Mouse (Mus musculus) heart, embryonic 11.5 days (tissue): ENCODE data around the gene Cnpy3. TPM values are rescaled to one million over a fixed set of nuclear protein-coding genes. Genes with fewer than 3 reads are reported as not detected.

ENCODE experiments used
- ATAC-seq: fragments of 200-750 bp; cut with Nextera tagmentation; replicated peaks from 2 replicates; pipeline ENCODE4 v1.8.0; 2017; ENCODE audit warnings: moderate library complexity; ENCODE audit not compliant: insufficient number of reproducible peaks, low FRiP score, low TSS enrichment
- H3K27ac ChIP-seq: fragments of 300-500 bp; sonication (generic); 2 replicates; pipeline ENCODE4 v1.5.1; 2014; ENCODE audit warnings: mild to moderate bottlenecking, low read depth, low read length
- H3K27me3 ChIP-seq: fragments of 300-500 bp; sonication (generic); 2 replicates; pipeline ENCODE4 v1.6.1; 2014; ENCODE audit warnings: mild to moderate bottlenecking, low read length, mixed read lengths; ENCODE audit not compliant: control insufficient read depth, insufficient read depth
- H3K36me3 ChIP-seq: fragments of 300-500 bp; sonication (generic); 2 replicates; pipeline ENCODE4 v1.6.1; 2014; ENCODE audit warnings: mild to moderate bottlenecking, low read length, moderate library complexity, mixed read lengths; ENCODE audit not compliant: control insufficient read depth, insufficient read depth
- H3K4me1 ChIP-seq: fragments of 300-500 bp; sonication (generic); 2 replicates; pipeline ENCODE4 v1.6.1; 2014; ENCODE audit warnings: low read length; ENCODE audit not compliant: control insufficient read depth, insufficient read depth
- H3K4me2 ChIP-seq: fragments of 300-500 bp; sonication (generic); 2 replicates; pipeline ENCODE4 v1.6.1; 2014; ENCODE audit warnings: mild to moderate bottlenecking, moderate library complexity
- H3K4me3 ChIP-seq: fragments of 300-500 bp; sonication (generic); 2 replicates; pipeline ENCODE4 v1.5.1; 2014; ENCODE audit warnings: low read depth, low read length
- H3K9ac ChIP-seq: fragments of 300-500 bp; sonication (generic); 2 replicates; pipeline ENCODE4 v1.6.1; 2014; ENCODE audit warnings: mild to moderate bottlenecking, low read depth, low read length, moderate library complexity
- H3K9me3 ChIP-seq: fragments of 300-500 bp; sonication (generic); replicated peaks from 2 replicates; pipeline ENCODE4 v1.6.1; 2016; ENCODE audit warnings: low read length; ENCODE audit not compliant: control insufficient read depth
- WGBS: fragments of 180-500 bp; shearing (Covaris S2); extraction: QIAGEN DNeasy Blood & Tissue Kit; methylation state at CpG from one replicate; pipeline ENCODE4 v1.1.7; 2014; ENCODE audit not compliant: insufficient replicate concordance; 5-methylcytosine and 5-hydroxymethylcytosine counted together
- polyA plus RNA-seq: library from polyadenylated mRNA; unstranded; fragments of >200 nt; fragmentation: Nextera tagmentation; extraction: Ambion mirVana; gene quantifications from 2 replicates; pipeline ENCODE4 v1.2.1, GENCODE M21; 2014

The Cnpy3 gene
- polyA plus RNA-seq, 1 experiment from 2014 or later = 46.5 TPM

GRCm38 (mm10) chr17:46750580-46750979 is 1.4 kb downstream of the Cnpy3 start:
- Histone ChIP-seq H3K9ac (peak overlapping the region; percentile 77; the same call in 1 of the 2 replicates), H3K4me1 (peaks cover 7% of the 10 kb centered on the region), H3K4me2 (peak overlapping the region; percentile 75), H3K4me3 (no peak overlapping the region; the same call in 1 of the 2 replicates), H3K27me3 (no peaks in the 10 kb centered on the region), H3K9me3 (no peaks in the 10 kb centered on the region; the same call in 1 of the 2 replicates), H3K36me3 (no peaks in the 10 kb centered on the region), H3K27ac (no peak overlapping the region)
- WGBS = 89% methylated on average over 4 of the region's 4 CpGs
- no peak for ATAC-seq

GRCm38 (mm10) chr17:46749282-46749681 is 2.7 kb downstream of the Cnpy3 start:
- Histone ChIP-seq H3K27ac (no peak overlapping the region), H3K9me3 (no peaks in the 10 kb centered on the region), H3K27me3 (no peaks in the 10 kb centered on the region), H3K36me3 (no peaks in the 10 kb centered on the region; the same call in 1 of the 2 replicates), H3K4me1 (peaks cover 7% of the 10 kb centered on the region), H3K9ac (no peak overlapping the region), H3K4me2 (no peak overlapping the region), H3K4me3 (no peak overlapping the region)
- 85% methylated on average over 5 of the region's 5 CpGs for WGBS
- no peak for ATAC-seq

GRCm38 (mm10) chr17:46747806-46748205 is 4.2 kb downstream of the Cnpy3 start:
- no peaks in the 10 kb centered on the region for H3K27me3 ChIP-seq
- no peak for ATAC-seq
- peaks cover 7% of the 10 kb centered on the region for H3K4me1 ChIP-seq
- H3K9me3 ChIP-seq = no peaks in the 10 kb centered on the region
- no peak overlapping the region for H3K4me3 ChIP-seq
- H3K27ac ChIP-seq = no peak overlapping the region
- no peak overlapping the region for H3K4me2 ChIP-seq
- peaks cover 2% of the 10 kb centered on the region; the same call in 1 of the 2 replicates for H3K36me3 ChIP-seq
- H3K9ac ChIP-seq = no peak overlapping the region
- WGBS = 92% methylated on average over 2 of the region's 2 CpGs

GRCm38 (mm10) chr17:46747234-46747633 is 4.8 kb downstream of the Cnpy3 start:
- Histone ChIP-seq H3K4me1 (peaks cover 4% of the 10 kb centered on the region), H3K9me3 (no peaks in the 10 kb centered on the region), H3K27ac (no peak overlapping the region), H3K4me3 (no peak overlapping the region), H3K36me3 (peaks cover 2% of the 10 kb centered on the region; the same call in 1 of the 2 replicates), H3K9ac (no peak overlapping the region), H3K27me3 (no peaks in the 10 kb centered on the region), H3K4me2 (no peak overlapping the region)
- ATAC-seq = no peak
- 81% methylated on average over 8 of the region's 8 CpGs for WGBS

GRCm38 (mm10) chr17:46745506-46745905 is 6.5 kb downstream of the Cnpy3 start:
- no peak overlapping the region for H3K4me2 ChIP-seq
- H3K9me3 ChIP-seq = no peaks in the 10 kb centered on the region
- H3K27ac ChIP-seq = no peak overlapping the region
- no peak overlapping the region for H3K4me3 ChIP-seq
- no peak for ATAC-seq
- H3K4me1 ChIP-seq = no peaks in the 10 kb centered on the region
- H3K36me3 ChIP-seq = peaks cover 2% of the 10 kb centered on the region; the same call in 1 of the 2 replicates
- no peaks in the 10 kb centered on the region for H3K27me3 ChIP-seq
- 93% methylated on average over 2 of the region's 2 CpGs for WGBS
- H3K9ac ChIP-seq = no peak overlapping the region

GRCm38 (mm10) chr17:46742986-46743385 is 9.0 kb downstream of the Cnpy3 start:
- Histone ChIP-seq H3K9me3 (no peaks in the 10 kb centered on the region), H3K36me3 (peaks cover 2% of the 10 kb centered on the region; the same call in 1 of the 2 replicates), H3K27me3 (no peaks in the 10 kb centered on the region), H3K4me3 (no peak overlapping the region), H3K4me2 (no peak overlapping the region), H3K9ac (no peak overlapping the region), H3K27ac (no peak overlapping the region), H3K4me1 (no peaks in the 10 kb centered on the region)
- ATAC-seq = no peak
- WGBS = 84% methylated on average over 9 of the region's 9 CpGs

GRCm38 (mm10) chr17:46741305-46741704 is 10.7 kb downstream of the Cnpy3 start:
- H3K27ac ChIP-seq = peak overlapping the region; percentile 54; the same call in 1 of the 2 replicates
- no peaks in the 10 kb centered on the region for H3K4me1 ChIP-seq
- peaks cover 2% of the 10 kb centered on the region; the same call in 1 of the 2 replicates for H3K36me3 ChIP-seq
- no peaks in the 10 kb centered on the region for H3K27me3 ChIP-seq
- H3K4me2 ChIP-seq = 0 out of 2 replicates have a peak overlapping the region, but pooled peaks have one; percentile 12
- peak; percentile 77; the same call in 1 of the 2 replicates for ATAC-seq
- H3K4me3 ChIP-seq = no peak overlapping the region
- no peak overlapping the region for H3K9ac ChIP-seq
- 71% methylated on average over 6 of the region's 6 CpGs for WGBS
- H3K9me3 ChIP-seq = no peaks in the 10 kb centered on the region

GRCm38 (mm10) chr17:46736160-46736559 is 15.9 kb downstream of the Cnpy3 start:
- Histone ChIP-seq H3K4me2 (no peak overlapping the region), H3K9ac (no peak overlapping the region), H3K4me3 (no peak overlapping the region), H3K9me3 (no peaks in the 10 kb centered on the region), H3K27me3 (no peaks in the 10 kb centered on the region), H3K4me1 (no peaks in the 10 kb centered on the region), H3K27ac (no peak overlapping the region), H3K36me3 (no peaks in the 10 kb centered on the region)
- no peak for ATAC-seq
- whole genome bisulfite sequencing = 63% methylated on average over 10 of the region's 10 CpGs

- no peaks in the 10 kb centered on the region for H3K4me1 ChIP-seq
- whole genome bisulfite sequencing = 81% methylated on average over 7 of the region's 7 CpGs
- H3K9ac ChIP-seq = no peak overlapping the region
- no peak overlapping the region for H3K4me2 ChIP-seq
- H3K27ac ChIP-seq = no peak overlapping the region
- H3K36me3 ChIP-seq = no peaks in the 10 kb centered on the region
- no peaks in the 10 kb centered on the region for H3K9me3 ChIP-seq
- H3K27me3 ChIP-seq = no peaks in the 10 kb centered on the region
- no peak overlapping the region for H3K4me3 ChIP-seq
- no peak for ATAC-seq
These were observed 16.7 kb downstream of the Cnpy3 start for GRCm38 (mm10) chr17:46735287-46735686.
